Mouse (Mus musculus): ENCODE measurements around the gene Spint1. TPM values are rescaled to one million over a fixed set of nuclear protein-coding genes. Genes with fewer than 3 reads are reported as not detected.
A peak's percentile ranks its signal among the peaks of the same experiment; 100 is the strongest.

Spint1 gene
- total RNA-seq (2021) = not detected
- long read RNA-seq, experiment 1 = 0 reads
- long read RNA-seq, experiment 2 = 0 reads

DNA sequence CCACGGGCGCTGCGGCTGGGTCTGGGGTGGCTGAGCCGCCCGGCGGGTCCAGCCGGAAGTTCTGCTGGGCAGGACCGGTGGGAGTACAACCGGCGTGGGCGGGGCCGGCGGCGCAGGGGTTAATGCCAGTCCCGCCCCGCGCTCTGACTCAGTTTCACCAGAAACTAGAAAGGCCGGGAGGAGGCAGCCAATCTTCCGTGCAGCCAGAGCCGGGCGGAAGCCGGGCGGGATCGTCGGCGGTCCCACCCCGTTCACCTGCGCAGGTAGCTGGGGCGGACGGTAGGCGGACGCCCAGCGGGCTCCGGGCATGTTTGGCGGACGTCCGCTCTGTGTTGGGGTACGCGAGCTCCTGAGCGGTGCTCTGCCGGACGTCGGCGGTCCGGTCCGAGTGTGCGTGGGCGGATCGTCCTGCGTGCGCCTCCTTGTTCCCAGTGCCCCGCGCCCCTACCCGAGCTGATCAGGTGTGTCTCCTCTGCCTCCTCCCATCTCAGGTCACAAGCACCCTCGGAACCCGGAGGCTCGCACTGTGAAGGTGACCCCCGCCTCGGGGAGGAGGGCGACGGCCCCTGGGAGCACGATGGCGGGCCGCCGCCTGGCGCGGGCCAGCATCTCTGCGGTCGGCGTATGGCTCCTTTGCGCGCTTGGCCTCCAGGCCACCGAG is at the start of gene Spint1:
TSS of gene Spint1 (plus strand) at position 153 of the 661 bp plus-strand sequence.
- no peak for DNase-seq (ENCODE audit: low spot score)

DNA sequence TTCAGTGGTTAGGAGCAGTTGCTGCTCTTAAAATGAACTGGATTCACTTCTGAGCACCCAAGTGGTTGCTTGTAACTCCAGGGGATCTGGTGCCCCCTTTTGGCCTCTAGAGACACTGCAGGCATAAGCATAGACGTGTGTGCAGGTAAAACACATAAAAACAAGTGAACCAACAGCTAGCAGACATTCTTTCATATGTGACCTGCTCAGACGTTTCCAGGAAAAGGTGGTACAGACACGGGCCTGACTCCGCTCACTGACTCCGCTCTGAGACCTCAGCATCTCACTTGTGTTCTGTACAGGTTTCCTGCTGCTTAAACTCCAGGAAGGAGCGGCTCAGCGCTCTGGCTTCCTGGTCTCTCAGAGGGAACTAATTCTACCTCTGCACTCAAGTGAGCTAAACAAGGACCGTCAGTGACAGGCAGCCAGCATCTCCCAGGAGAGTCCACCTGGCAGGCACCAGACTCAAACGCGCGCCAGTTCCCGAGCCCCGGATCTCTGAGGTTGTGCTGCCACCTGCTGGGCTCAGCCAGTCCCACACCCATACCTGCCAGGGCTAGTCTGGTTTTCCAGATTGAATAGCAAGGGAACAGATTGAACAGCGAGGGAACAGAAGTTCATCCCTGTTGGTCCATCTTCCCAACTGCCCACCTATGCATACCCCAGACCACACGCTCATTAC is 48.0 kb upstream of the Spint1 start:
- peak; percentile 89 for DNase-seq (ENCODE audit: low spot score)

DNA sequence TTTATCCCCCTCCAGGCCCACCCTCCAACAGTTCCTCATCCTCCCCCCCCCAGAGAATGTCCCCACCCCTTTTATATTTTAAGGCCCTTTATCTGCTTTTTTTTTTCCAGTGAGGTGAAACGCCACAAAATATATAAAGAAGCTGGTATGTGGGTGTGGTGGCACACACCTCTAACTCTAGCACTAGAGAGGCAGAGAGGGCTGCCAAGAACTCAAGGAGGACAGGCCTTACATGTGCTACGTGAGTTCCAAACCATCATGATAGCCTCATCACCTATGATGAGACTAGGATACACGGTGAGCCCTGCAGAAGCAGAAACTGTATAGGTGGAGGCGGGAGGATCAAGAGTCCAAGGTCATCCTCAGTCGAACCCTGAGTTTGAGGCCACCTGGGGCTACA is 46.2 kb upstream of the Spint1 start:
- no peak for DNase-seq (ENCODE audit: low spot score)

DNA sequence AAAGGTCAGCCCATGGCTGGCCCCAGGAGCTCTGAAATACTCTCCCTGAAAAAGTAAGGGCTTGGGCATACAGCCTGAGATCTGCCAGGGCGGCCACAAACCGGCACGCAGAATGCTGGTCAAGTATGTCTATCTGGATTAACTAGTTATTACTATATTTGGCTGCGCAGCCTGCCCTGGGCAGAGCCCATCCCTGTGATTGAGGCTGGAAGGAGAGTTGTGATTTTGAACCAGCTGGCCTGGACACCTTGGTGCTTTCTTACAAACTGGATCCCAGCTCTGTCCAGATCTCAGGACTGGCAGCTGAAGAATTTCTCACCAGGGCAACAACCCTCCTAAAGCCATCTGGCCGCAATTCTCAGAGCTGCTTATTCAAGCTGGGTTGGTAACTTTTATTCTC is 43.0 kb upstream of the Spint1 start:
- DNase-seq (ENCODE audit: low spot score) = peak; percentile 68

DNA sequence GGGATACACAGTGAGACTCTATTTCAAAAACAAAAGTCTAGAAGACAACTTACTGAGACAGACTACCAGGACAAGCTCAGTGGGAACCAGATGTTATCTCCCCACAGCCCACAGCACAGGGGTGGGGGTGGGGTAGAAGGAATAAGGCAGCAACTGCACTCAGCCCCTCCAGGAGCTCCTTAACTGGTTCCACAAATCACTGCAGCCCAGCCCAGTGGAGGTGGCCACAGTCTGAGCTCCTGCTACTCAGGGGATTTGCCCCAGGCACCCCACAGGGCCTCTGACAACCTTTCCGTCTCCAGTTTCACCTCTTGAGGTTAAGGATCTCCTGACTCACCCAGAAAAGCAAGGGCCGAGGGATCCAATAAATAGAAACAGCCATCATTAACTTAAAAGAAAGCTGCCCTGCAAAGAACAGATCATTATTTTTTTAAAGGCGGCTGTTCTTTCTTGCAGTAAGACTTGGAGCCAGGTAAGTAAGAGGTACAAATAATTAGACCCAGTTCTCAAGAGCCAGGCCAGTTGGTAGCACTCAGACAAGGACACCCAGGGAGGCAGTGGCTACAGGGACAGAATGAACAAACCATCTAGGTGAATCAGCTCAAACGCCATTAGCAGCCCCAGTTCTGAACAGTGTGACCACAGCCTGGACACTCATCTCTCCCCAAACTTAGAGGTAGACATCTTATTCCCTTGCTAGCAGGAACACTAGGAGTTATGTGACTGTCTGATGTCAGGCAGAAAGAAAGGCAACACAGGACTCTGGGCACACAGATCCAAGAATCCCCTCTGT is 40.6 kb upstream of the Spint1 start:
- DNase-seq (ENCODE audit: low spot score) = no peak

DNA sequence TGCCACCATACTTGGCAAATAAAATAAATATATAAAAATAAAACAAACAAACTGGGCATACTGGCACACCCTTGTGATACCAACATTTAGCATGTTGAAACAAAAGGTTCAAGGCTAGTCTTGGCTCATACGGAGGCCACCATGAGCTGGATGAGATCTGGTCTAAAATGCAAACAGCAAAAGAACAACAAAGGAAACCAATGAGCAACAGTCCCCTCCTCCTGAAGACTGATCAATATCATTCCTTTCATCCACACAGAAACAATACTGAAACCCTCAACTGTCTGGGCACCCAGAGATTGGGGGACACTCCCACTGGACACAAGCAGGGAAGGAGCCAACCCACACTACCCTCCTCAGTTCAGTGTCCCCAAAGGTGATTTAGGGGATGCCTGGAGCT is 39.7 kb upstream of the Spint1 start:
- no peak for DNase-seq (ENCODE audit: low spot score)

DNA sequence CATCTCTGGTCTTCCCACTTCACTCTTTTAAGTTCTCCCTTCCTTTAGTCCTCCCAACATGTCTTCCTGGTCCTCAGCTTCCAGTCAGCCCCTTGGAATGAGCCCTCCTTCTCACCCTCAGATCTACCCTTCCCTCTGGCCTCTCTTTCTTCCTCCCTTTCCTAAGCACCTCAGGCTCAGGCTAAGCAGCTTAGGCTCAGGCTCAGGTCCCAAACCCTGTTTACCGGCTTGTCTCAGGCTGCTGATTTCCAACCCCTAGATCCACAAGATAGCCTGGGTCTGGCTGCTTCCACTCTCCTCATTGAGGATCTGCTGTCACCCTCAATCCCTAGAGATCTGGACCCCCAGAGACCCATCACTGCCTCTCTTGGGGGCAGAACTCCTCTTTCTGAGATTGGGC is 39.1 kb upstream of the Spint1 start:
- DNase-seq (ENCODE audit: low spot score) = no peak

DNA sequence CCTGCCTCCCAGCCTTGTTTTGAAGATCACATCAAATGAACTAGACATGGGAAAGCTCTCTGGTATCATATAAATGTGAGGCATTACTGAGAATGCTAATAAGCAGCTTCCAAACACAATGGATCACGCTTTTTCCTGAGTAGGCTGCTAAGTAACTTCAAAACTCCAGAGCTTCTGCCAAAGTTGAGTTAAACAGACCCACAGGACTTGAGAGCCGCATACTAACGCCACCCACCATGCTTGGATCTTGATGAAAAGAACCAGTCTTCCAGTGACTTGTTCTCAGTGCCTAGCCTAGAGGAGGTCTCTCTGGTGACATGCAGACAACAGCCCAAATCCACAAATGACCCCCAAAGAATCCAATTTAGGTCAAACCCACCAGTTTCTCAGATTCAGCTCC is 38.2 kb upstream of the Spint1 start:
- DNase-seq (ENCODE audit: low spot score) = no peak

DNA sequence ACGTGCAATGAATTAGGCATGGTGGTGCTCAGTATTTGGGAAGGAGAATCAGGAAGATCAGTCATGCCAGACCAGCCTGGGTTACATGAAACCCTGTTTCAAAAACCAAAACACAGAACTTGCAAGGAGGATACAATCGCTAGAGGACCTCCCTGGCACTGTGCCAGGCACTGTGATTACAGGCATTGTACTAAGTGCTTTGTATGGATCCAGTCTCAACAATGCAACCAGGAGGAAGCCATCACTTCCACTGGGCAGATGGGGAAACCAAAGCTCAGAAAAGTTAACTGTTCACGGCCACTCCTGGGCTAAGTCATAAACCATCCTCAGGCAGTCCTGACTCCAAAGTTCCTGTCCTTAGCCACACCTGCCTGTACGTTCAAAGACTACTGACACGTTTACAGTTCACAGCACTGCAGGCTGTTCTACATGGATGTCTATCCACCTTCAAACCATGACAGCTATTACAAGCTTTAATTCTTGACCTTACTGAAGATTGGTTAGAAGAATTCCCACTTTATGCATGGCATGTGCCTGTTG is 34.2 kb upstream of the Spint1 start:
- no peak for DNase-seq (ENCODE audit: low spot score)

DNA sequence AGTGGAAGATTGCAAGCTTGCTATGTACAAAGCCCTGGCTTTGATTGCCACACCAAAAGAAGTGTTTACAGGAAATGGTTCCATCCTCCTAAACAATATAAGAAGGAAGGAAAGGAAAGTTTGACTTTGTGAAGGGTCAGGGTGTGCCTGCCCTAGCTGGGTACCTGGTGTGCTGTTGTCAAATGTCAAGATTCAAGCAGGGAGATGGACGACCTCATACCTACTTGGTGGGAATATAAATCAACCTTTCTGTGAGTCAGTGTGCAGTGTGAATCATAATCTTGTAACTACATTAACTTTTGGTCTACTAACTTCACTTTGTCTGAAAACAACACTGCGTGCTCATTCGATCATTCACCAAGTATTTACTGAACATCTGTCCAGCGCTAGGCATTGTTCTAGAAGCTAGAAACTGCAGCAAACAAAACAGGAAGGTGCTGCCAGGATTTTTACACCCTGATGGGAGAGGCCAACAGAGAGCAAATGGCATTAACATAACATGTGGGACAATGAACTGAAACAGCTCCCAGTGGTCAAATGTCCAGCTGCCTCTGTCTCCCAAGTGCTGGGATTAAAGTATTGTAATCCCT is 33.2 kb upstream of the Spint1 start:
- no peak for DNase-seq (ENCODE audit: low spot score)

DNA sequence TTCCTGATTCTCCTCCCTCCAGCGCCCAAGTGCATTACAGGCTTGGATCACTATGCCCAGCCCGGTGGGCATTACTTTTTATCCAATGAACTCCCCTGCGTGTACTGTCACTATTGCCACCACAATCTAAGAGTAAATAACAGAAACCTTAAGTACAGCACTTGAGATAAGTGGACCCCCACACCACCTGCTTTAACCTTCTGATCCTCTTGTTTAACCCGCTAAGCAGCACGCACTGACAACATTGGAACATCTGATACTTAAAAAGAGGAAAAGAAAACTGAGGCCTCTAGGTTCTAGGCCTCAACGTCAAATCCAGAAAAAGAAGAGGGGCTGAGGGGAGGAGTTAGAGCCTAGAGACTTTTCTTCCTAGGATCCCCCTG is 29.2 kb upstream of the Spint1 start:
- no peak for DNase-seq (ENCODE audit: low spot score)

DNA sequence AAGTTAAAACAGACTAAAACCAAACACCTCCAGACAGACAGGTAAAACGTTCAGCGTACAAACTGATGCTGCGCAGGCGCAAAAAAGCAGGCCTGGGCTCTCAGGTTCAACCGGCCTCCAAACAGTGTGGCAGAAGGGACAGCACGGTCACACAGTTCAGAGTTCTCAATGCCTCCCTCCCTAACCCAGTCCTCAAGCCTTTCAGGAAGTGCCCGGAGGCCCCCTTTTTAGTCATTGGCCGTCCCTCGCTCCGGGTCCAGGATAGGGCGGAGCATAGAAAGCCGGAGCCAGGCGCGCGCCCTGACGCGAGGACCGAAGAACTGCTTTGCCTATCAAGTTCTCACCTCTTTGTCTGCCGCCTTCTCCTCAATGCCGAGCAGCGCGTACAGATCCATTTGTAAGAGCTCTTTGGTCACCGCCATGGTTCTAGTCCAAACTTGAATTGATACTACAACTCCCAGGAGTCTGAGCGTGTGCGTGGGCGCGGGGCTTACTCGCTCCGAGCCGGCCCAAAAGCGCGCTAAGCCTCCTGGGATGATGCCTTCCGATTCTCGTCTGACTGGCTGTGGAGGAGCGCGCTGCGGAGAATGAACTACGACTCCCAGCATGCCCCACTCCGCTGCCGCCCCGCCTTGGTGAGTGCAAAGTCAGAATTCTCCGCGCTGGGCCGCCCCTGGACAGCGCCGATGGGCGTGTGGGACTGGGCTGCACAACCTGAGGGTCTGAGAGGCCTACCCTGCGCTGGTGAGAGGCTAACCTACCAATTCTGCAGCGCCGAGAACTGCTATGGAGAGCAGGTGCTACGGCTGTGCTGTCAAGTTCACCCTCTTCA is 28.6 kb upstream of the Spint1 start, which contains the start of the genes Zfyve19 and Dnajc17:
TSS of gene Zfyve19 (plus strand) at position 274 of the 832 bp plus-strand sequence.
TSS of gene Dnajc17 (minus strand) at position 452 of the 832 bp plus-strand sequence.
- DNase-seq (ENCODE audit: low spot score) = peak; percentile 95

DNA sequence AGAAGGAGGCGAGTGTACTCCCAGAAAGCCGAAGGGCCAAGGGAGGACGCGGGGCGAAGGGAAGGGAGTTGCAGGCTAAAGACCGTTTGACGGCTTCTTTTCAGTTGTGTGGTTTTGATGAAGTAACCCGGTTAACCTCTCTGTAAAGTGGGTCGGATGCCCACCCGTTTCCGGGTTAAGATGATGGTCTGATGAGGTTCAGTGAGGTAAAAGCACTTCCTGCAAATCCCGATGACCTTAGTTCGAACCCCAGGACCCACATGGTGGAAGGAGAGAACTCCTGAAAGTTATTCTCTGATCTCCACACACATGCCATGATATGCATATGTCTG is 28.0 kb upstream of the Spint1 start:
- DNase-seq (ENCODE audit: low spot score) = no peak

DNA sequence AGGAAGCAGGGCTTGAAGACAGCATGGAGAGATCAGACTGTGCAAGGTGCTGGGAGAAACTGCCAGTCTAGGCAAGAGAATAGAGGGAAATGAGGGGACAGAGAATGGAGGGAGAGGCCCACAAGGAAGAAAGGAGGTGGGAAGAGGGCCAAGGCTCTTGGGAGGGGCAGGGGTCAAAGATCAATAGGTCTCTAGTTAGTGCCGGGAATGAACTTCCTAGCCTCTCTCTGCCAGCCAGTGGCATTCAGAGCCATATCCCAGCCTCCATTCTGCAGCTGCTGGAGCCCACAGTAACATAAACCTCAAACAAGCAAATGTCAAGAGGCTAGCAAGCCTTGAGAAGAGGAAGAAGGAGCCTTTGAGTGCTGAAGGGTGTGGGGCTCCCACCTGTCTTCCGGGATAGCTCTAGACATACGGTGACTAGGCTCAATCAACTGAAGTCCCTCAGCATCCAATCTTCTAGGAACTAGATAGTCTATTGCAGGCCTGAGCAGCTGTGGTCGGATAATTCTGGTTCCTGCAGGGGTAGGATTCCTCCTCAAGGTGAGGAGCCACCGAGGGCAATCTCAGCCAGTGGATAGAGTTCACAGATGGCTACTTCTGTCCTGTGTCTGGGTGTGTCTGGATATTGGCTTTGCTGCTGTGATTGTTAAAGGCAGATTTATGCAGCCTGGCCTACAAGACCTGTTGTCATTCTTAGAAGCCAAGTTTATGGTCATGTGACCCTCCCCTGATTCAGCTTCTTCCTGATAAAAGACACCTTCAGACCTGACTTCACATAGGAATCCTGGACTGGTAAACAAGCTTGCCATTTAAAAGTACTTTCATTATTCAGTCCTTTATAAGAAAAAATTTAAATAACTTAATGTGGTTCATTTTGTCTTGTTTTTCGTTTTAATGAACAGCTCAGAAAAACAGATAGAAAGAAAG is 7.1 kb upstream of the Spint1 start, which contains the start of gene Ppp1r14d:
TSS of gene Ppp1r14d (minus strand) at position 132 of the 930 bp plus-strand sequence.
- no peak for DNase-seq (ENCODE audit: low spot score)

DNA sequence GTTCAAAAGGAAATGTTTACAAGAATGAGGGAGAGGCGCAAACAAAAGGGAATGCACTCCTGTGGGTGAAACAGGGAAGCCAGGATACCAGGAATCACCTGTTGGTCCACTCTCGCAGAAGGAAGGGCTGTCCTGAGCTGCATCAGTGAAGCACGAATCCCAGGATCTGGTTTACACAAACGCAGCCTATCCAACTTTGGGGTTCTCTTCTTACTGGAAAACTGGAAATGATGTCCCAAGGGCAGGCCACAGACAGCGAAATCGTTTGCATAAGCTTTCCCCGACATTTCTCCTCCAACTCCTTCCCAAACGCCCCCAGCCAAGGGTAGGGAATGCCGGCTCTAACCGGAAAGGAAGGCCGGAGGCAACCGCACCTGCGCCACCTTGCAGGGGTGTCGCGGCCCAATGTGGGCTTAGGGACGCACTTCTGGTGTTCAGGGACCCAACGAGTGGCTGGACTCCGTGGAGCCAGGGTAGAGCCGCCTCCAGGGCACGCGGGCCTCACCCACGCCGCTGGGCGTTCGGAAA is 416 bp upstream of the Spint1 start:
- no peak for DNase-seq (ENCODE audit: low spot score)

DNA sequence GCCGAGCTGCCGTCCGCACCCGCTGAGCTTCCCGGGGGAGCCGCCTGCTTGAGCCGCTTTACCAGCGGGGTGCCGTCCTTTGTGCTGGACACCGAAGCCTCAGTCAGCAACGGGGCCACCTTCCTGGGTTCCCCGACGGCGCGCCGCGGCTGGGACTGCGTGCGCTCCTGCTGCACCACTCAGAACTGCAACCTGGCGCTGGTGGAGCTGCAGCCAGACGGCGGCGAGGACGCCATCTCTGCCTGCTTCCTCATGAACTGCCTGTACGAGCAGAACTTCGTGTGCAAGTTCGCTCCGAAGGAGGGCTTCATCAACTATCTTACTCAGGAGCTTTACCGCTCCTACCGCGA is 684 bp downstream of the Spint1 start:
- DNase-seq (ENCODE audit: low spot score) = no peak

DNA sequence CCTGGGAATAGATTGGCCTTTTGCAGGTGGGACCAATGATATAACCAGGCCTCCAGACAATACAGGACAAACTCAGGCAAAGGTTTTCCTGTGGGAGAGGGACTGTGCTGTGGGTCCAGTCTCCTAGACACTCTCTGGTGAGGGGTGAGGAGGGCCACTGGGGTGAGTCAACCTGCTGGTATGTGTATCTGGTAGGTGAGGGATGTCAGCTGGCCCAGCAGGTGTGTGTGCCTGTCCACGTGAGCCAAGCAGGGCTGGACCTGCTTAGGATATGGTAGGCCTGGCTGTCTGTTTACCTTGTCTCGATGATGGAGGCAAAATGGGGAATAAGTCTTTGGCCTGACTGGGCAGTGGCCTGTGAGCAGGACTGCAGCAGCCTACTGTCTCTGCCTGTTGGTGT is 1.5 kb downstream of the Spint1 start:
- DNase-seq (ENCODE audit: low spot score) = no peak

DNA sequence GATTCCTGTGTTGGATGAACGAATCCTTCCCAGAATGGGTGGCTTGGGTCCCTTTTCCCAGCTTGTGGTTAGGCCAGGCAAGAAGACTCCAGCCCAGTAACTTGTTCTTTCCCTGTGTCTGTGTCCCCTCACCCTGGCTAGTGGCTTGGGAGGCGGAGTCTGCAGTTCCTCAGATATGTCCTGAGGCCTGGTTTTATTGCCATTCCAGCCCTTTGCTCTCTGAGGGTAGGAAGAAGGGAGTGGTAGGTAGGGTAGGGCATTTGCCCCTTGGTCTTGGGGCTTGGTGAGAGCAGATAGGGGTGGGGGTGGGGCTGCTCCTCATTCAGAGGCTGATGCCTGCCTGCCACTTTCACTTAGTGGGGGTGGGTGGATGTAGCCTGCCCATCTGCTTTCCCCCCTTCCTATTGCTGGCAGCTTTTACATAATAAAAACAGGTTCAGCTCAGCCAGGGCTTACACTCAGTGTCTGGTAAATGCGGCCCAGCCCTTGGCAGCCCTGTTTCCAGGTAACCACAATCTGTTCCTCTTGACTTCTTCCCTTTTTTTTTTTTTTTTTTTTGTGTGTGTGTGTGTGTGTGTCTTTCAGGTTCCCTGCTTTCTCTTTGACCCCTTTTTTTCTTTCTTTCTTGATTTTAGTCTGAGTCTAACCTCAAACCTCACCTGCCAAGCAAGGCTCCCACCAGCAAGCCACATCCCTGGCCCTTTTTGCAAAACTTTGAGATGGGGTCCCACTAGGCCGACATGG is 3.1 kb downstream of the Spint1 start:
- no peak for DNase-seq (ENCODE audit: low spot score)

DNA sequence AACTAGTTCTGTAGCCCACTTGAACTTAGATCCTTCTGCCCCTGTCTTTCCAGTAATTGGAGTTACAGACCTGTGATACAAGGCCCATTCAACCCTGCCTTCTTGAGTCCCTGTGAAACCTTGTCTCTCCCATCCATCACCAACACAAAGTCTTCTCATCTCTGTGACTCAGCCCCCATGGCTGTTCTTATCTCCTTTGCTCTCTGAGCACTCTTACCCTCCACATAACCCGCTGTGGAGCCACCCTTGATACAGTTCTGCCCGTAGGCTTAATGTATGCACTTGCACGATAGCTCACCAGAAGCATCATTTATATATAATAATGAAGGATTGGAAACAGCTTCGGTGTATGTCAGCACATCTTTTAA is 3.6 kb downstream of the Spint1 start:
- no peak for DNase-seq (ENCODE audit: low spot score)

Measured in gastrocnemius, adult 18-20 months (tissue).